Mouse (Mus musculus) cerebellum, postnatal 36 days (tissue): ENCODE data around the gene Mapk3.

Experiments
- DNase-seq, 2 experiments: peaks; one replicate each; pipeline ENCODE4 v3.0.0; 2021 to 2022; ENCODE audit warnings: mixed read lengths in 2 of 2

The Mapk3 gene

GRCm38 (mm10) chr7:126785056-126785455, 25.7 kb downstream of the Mapk3 start:
- no peak for DNase-seq

GRCm38 (mm10) chr7:126786142-126786541, 26.7 kb downstream of the Mapk3 start:
- no peak for DNase-seq

GRCm38 (mm10) chr7:126789141-126789540, 29.7 kb downstream of the Mapk3 start:
- no peak for DNase-seq

- peak; percentile 94 to 97 for DNase-seq
These were observed 32.7 kb downstream of the Mapk3 start, which contains the start of gene Ppp4c for GRCm38 (mm10) chr7:126791851-126792720. TSS of gene Ppp4c (minus strand) at chr7:126792496.

GRCm38 (mm10) chr7:126792721-126793443, 33.5 kb downstream of the Mapk3 start:
- no peak for DNase-seq

GRCm38 (mm10) chr7:126793456-126794270, 34.3 kb downstream of the Mapk3 start:
- no peak for DNase-seq

GRCm38 (mm10) chr7:126794271-126794605, 34.8 kb downstream of the Mapk3 start:
- DNase-seq, result no peak

GRCm38 (mm10) chr7:126795387-126796317, 36.3 kb downstream of the Mapk3 start:
- no peak for DNase-seq

GRCm38 (mm10) chr7:126796350-126796932, 37.0 kb downstream of the Mapk3 start:
- DNase-seq, result peak; percentile 49 to 57

GRCm38 (mm10) chr7:126797411-126798126, 38.2 kb downstream of the Mapk3 start, which contains the start of gene Fam57b:
TSS of gene Fam57b (plus strand) at chr7:126797668.
- peak; percentile 48 for DNase-seq

- peak in 1 of 2 experiments; percentile 34 for DNase-seq
These were observed 39.0 kb downstream of the Mapk3 start for GRCm38 (mm10) chr7:126798127-126799049.

- DNase-seq, result peak; percentile 96 to 98
These were observed 39.7 kb downstream of the Mapk3 start for GRCm38 (mm10) chr7:126799050-126799467.

GRCm38 (mm10) chr7:126799468-126800268, 40.3 kb downstream of the Mapk3 start:
- peak; percentile 78 to 84 for DNase-seq

GRCm38 (mm10) chr7:126800269-126801056, 41.1 kb downstream of the Mapk3 start:
- DNase-seq, result no peak

- no peak for DNase-seq
These were observed 41.6 kb downstream of the Mapk3 start for GRCm38 (mm10) chr7:126801057-126801422.

GRCm38 (mm10) chr7:126802134-126802889, 42.9 kb downstream of the Mapk3 start:
- no peak for DNase-seq

GRCm38 (mm10) chr7:126803181-126803580, 43.8 kb downstream of the Mapk3 start:
- DNase-seq, result no peak
